Mouse (Mus musculus) lung, postnatal 0 days (tissue): ENCODE measurements around the gene Olfr1395. TPM values are rescaled to one million over a fixed set of nuclear protein-coding genes. Genes with fewer than 3 reads are reported as not detected.
"Not testable (repeated sequence)": the region's sequence is repeated elsewhere in the genome, so short reads cannot be mapped to it uniquely, and the experiment has no call there.

Experiments used
- ATAC-seq: fragments of 200-750 bp; cut with Nextera tagmentation; 2 replicates; pipeline ENCODE4 v1.8.0; 2017; ENCODE audit warnings: moderate library complexity
- DNase-seq: peaks from one replicate; pipeline ENCODE4 v3.0.0-alpha.2; 2016; ENCODE audit warnings: low spot score
- H3K27ac ChIP-seq: fragments of 300-500 bp; sonication (generic); 2 replicates; pipeline ENCODE4 v1.5.1; 2014; ENCODE audit warnings: antibody characterized with exemption, mild to moderate bottlenecking, low read length, mixed read lengths
- H3K27me3 ChIP-seq: fragments of 300-500 bp; sonication (generic); replicated peaks from 2 replicates; pipeline ENCODE4 v1.6.1; 2014; ENCODE audit warnings: low read length, mixed read lengths; ENCODE audit not compliant: insufficient read depth
- H3K36me3 ChIP-seq: fragments of 300-500 bp; sonication (generic); 2 replicates; pipeline ENCODE4 v1.6.1; 2014; ENCODE audit warnings: low read length, mixed read lengths; ENCODE audit not compliant: insufficient read depth
- H3K4me1 ChIP-seq: fragments of 300-500 bp; sonication (generic); 2 replicates; pipeline ENCODE4 v1.6.1; 2014; ENCODE audit warnings: antibody characterized with exemption, low read depth, low read length, mixed read lengths; ENCODE audit not compliant: insufficient read depth
- H3K4me2 ChIP-seq: fragments of 300-500 bp; sonication (generic); replicated peaks from 2 replicates; pipeline ENCODE4 v1.6.1; 2014; ENCODE audit warnings: low read depth, mild to moderate bottlenecking, low read length, moderate library complexity, mixed read lengths
- H3K4me3 ChIP-seq: fragments of 300-500 bp; sonication (generic); 2 replicates; pipeline ENCODE4 v1.5.1; 2014; ENCODE audit warnings: low read depth, low read length
- H3K9ac ChIP-seq: fragments of 300-500 bp; sonication (generic); replicated peaks from 2 replicates; pipeline ENCODE4 v1.6.1; 2014; ENCODE audit warnings: low read depth, mild to moderate bottlenecking
- H3K9me3 ChIP-seq: fragments of 300-500 bp; sonication (generic); 2 replicates; pipeline ENCODE4 v1.6.1; 2016; ENCODE audit warnings: low read length, mixed read lengths
- CTCF ChIP-seq: IDR thresholded peaks from 2 replicates; pipeline ENCODE4 v1.5.1; 2016; ENCODE audit warnings: antibody characterized with exemption, mild to moderate bottlenecking
- EP300 ChIP-seq: IDR thresholded peaks from 2 replicates; pipeline ENCODE4 v1.6.1; 2016; ENCODE audit warnings: antibody characterized with exemption, mild to moderate bottlenecking, control low read depth
- WGBS: fragments of 180-500 bp; shearing (Covaris S2); extraction: QIAGEN DNeasy Blood & Tissue Kit; methylation state at CpG from one replicate; pipeline ENCODE4 v1.1.7; 2014; 5-methylcytosine and 5-hydroxymethylcytosine counted together
- polyA plus RNA-seq: library from polyadenylated mRNA; unstranded; fragments of >200 nt; fragmentation: Nextera tagmentation; extraction: Ambion mirVana; gene quantifications from 2 replicates; pipeline ENCODE4 v1.2.1, GENCODE M21; 2015

Olfr1395 gene
- polyA plus RNA-seq, 1 experiment from 2014 or later, result not detected

DNA sequence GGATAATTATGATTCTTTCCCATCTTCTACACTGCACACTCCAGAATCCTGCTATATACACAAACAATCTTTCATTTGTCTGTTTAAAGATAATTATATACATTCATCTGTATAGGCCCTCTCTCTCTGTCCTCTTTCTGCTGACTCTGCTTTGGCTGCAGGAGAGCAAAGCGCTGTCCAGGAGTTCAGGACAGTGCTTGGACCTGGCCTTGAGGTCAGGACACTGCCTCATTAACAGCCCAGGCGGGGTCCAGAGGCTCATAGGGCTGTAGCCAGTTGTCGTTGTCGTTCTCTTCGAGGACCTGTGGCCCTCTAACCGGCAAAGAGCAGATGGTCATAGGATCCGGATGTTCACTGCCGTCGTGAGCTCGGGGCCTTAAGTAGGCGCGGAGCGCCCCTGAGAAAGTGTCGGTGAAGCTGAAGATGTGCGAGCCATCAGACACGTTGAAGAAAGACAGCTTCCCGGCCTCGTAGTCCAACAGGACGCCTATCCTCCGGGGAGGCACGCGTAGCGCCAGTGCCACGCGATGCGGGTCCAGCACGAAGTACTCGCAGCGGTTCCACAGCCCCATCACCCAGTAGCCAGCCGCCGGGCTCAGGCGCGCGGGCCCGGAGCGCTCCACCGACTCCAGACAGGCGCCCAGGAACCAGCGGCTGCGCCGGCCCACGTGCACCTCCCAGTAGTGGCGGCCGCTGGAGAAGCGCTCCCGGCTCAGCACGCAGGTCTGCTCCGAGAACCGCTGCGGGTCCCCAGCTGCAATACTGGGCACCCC is 27.0 kb downstream of the Olfr1395 start:
- TF ChIP-seq CTCF (no peak), EP300 (no peak)
- 0 out of 2 replicates have a peak overlapping the region, but pooled peaks have one; percentile 3 for H3K4me3 ChIP-seq
- ATAC-seq (no peak), DNase-seq (no peak)
- peak overlapping the region; percentile 45 for H3K4me2 ChIP-seq
- peaks cover 3% of the 10 kb centered on the region; the same call in 1 of the 2 replicates for H3K9me3 ChIP-seq
- 6% methylated on average over 50 of the region's 50 CpGs for WGBS
- H3K27ac ChIP-seq, result no peak overlapping the region
- H3K4me1 ChIP-seq, result no peaks in the 10 kb centered on the region
- H3K27me3 ChIP-seq, result peaks cover 9% of the 10 kb centered on the region; the same call in 1 of the 2 replicates
- H3K36me3 ChIP-seq, result no peaks in the 10 kb centered on the region
- H3K9ac ChIP-seq, result no peak overlapping the region

DNA sequence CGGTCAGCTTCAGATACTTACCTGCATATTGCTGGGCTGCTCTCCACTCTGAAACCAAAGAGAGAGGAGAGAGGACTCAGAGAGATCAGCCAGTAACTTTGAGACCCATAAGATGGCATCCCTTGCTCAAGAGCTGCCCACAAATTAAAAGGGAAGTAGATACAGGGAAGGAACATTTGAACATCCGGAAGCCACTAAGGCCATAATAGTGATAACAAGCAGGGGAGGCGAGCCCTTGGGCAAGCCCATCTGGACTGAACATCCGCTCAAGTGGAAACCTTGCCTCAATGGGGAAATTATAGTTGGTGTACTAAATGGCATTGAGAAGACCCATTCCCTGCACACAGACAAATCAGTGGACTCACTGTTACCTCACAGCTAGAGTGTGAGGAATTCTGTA is 28.5 kb downstream of the Olfr1395 start:
- Histone ChIP-seq H3K4me2 (no peak overlapping the region), H3K27ac (no peak overlapping the region), H3K27me3 (peaks cover 9% of the 10 kb centered on the region; the same call in 1 of the 2 replicates), H3K9ac (no peak overlapping the region), H3K4me3 (no peak overlapping the region), H3K4me1 (no peaks in the 10 kb centered on the region), H3K36me3 (no peaks in the 10 kb centered on the region), H3K9me3 (peaks cover 3% of the 10 kb centered on the region; the same call in 1 of the 2 replicates)
- TF ChIP-seq EP300, result no peak
- no peak for TF ChIP-seq CTCF
- no peak for ATAC-seq
- WGBS, result 90% methylated on average over 4 of the region's 4 CpGs
- no peak for DNase-seq

DNA sequence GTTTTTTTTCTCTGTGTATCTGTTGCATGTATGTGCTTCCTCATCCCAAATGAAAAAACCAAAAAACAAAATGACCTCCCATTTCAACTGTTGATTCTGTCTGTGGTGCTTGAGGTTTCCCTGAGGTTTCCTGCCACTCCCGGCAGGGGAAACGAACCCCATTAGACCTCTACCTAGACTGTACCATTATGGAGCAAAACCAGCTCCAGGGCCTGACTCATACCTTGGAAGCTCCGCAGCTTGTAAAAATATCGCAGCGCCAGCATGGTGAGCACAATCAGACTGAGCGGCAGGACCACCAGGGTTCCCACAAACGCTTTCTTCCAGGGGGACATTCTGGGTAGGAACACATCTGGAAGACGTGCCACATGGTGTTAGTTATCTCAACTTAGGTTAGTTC is 33.3 kb downstream of the Olfr1395 start:
- no peak overlapping the region for H3K27ac ChIP-seq
- H3K4me1 ChIP-seq, result no peaks in the 10 kb centered on the region
- TF ChIP-seq CTCF (no peak), EP300 (no peak)
- no peaks in the 10 kb centered on the region for H3K9me3 ChIP-seq
- H3K4me3 ChIP-seq, result no peak overlapping the region
- no peak for DNase-seq
- ATAC-seq, result no peak
- no peaks in the 10 kb centered on the region for H3K36me3 ChIP-seq
- no peaks in the 10 kb centered on the region for H3K27me3 ChIP-seq
- no peak overlapping the region for H3K9ac ChIP-seq
- WGBS, result 83% methylated on average over 8 of the region's 8 CpGs
- H3K4me2 ChIP-seq, result no peak overlapping the region

DNA sequence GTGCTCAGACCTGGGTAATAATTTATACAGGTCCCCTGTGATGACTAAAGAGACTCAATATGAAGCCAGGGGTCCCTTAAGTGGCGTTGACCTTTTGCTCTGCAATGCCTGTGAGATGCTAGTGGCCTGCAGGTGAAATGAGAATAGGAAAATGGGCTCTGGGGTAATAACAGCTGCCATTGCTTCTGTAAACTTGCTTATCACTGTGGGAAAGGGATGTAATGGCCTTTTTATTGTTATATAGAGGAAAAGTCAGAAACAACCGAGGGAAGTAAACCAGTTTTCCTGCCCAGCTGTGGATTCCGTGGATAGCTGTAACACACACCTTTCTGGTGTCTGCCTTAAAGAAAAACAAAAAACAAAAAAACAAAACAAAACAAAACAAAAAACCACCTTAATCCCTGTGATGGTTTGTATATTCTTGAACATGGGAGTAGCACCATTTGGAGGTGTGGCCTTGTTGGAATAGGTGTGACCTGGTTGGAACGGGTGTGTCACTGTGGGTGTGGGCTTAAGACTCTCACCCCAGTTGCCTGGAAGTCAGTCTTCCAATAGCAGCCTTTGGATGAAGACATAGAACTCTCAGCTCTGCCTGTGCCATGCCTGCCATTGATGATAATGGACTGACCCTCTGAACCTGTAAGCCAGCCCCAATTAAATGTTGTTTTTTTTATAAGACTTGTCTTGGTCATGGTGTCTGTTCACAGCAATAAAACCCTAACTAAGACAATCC is 34.1 kb downstream of the Olfr1395 start:
- not testable (repeated sequence) for H3K4me3 ChIP-seq, H3K9me3 ChIP-seq, H3K36me3 ChIP-seq, DNase-seq, H3K4me2 ChIP-seq, ATAC-seq, H3K4me1 ChIP-seq, H3K9ac ChIP-seq, H3K27ac ChIP-seq, H3K27me3 ChIP-seq
- 76% methylated on average over 4 of the region's 4 CpGs for WGBS

DNA sequence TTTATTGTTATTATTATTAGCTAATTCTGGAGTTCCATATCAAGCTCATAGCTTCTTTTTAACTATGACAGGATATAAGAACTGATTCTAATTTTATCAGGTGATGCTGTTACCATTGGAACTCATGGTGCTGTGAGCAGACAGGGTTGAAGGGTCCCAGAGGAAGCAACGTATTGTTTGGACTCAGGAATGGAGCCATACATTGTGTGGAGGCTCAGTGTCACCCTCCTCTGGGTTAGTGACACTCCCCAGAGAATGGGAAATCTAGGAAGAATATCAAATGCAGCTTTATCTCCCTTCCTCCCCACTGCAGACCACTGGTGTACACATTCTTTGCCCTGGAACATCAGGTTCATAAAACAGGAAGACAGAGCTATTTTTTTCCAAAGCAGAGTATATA is 41.1 kb downstream of the Olfr1395 start:
- Histone ChIP-seq H3K27me3 (no peaks in the 10 kb centered on the region), H3K27ac (no peak overlapping the region), H3K4me2 (no peak overlapping the region), H3K9ac (no peak overlapping the region), H3K9me3 (no peaks in the 10 kb centered on the region), H3K4me3 (no peak overlapping the region), H3K4me1 (no peaks in the 10 kb centered on the region), H3K36me3 (no peaks in the 10 kb centered on the region; the same call in 1 of the 2 replicates)
- 34% methylated on average over 1 of the region's 1 CpGs for WGBS
- ATAC-seq, result no peak
- no peak for DNase-seq
- TF ChIP-seq EP300 (no peak), CTCF (no peak)

DNA sequence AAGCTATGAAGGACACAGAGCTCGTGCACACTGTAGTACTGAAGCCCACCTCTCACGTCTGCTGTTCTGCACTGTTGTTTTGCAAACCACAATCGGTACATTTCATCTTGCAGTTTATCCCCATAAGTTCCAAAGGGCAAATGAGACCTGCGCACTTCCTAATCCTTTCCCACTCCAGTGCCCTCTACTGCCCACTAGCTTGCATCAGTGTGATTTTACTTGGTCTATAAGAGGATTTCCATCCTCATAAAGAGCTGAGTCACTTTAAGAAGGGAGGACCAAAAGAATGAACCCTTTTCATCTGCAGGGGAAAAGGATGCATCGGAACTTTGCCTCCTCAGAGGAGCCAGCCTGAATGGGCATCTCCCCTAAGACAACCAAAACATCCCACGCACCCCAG is 44.4 kb downstream of the Olfr1395 start:
- H3K36me3 ChIP-seq, result no peaks in the 10 kb centered on the region; the same call in 1 of the 2 replicates
- no peak for ATAC-seq
- no peak overlapping the region for H3K4me3 ChIP-seq
- H3K9me3 ChIP-seq, result no peaks in the 10 kb centered on the region
- H3K27ac ChIP-seq, result no peak overlapping the region
- no peaks in the 10 kb centered on the region for H3K27me3 ChIP-seq
- no peak overlapping the region for H3K9ac ChIP-seq
- no peak overlapping the region for H3K4me2 ChIP-seq
- TF ChIP-seq EP300 (no peak), CTCF (peak; percentile 28; the same call in 1 of the 2 replicates)
- H3K4me1 ChIP-seq, result no peaks in the 10 kb centered on the region
- WGBS, result 85% methylated on average over 6 of the region's 6 CpGs
- no peak for DNase-seq
